Mouse (Mus musculus) gastrocnemius, adult 2 months (tissue): ENCODE results near the gene March5. TPM values are rescaled to one million over a fixed set of nuclear protein-coding genes. Genes with fewer than 3 reads are reported as not detected.
"Not testable (repeated sequence)": the region's sequence is repeated elsewhere in the genome, so short reads cannot be mapped to it uniquely, and the experiment has no call there.

Source experiments
- DNase-seq: peaks from one replicate; pipeline ENCODE4 v3.0.0; 2022
- H3K27ac ChIP-seq: fragments of 200-600 bp; 2 replicates; pipeline ENCODE4 v1.8.1; 2022; ENCODE audit warnings: mild to moderate bottlenecking
- H3K4me3 ChIP-seq: fragments of 200-600 bp; 2 replicates; pipeline ENCODE4 v1.8.1; 2022; ENCODE audit warnings: mild to moderate bottlenecking, moderate library complexity
- CTCF ChIP-seq: fragments of 200-600 bp; IDR thresholded peaks from 2 replicates; pipeline ENCODE4 v1.8.1; 2022; ENCODE audit warnings: antibody characterized with exemption, mild to moderate bottlenecking, moderate library complexity
- intact Hi-C: fragments of 180-260 bp; cut with DNase I; formaldehyde crosslinking; loops from one replicate; pipeline ENCODE4 v1.15.1; 2025
- total RNA-seq, 2 experiments: library from RNA; stranded (reverse); gene quantifications; 2 replicates each; pipeline ENCODE4 v1.2.3; 2021

Gene March5
- total RNA-seq, 2 experiments from 2014 or later, result 72.5 to 84.7 TPM

DNA sequence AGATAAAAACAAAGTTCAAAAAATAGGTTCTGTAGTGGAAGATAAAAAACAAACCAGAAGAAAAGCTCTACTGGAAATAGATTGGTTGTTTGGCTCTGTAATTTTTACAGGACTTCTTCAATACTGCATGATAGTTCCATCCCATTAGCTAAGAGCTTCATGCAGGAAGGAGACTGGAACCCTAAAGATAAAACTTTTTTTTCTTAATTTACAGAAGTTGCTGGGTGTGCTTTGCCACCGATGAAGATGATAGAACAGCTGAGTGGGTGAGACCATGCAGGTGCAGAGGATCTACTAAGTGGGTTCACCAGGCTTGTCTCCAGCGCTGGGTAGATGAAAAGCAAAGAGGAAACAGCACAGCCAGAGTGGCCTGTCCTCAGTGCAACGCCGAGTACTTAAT is 3.1 kb downstream of the March5 start:
- no peak overlapping the region for H3K4me3 ChIP-seq
- intact Hi-C loops, result no loop called here
- no peak for DNase-seq
- H3K27ac ChIP-seq, result peak overlapping the region; percentile 79
- no peak for TF ChIP-seq CTCF

DNA sequence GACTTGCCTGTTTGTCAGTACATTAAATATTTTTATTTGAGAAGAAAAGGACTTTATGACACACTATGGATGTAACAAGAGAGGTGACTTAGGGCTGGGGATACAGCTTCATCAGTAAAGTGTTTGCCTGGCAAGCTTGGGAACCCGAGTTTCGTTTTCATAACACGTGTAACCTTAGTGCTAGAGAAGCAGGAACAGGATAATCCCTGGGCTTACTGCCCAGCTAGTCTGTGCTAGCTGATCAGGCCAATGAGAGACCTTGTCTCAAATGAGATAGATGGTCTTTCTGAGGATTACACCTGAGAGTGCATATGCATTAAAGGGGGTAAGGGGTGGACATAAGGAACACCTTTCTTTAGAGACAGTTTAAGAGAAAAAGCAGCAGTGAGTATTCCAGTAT is 4.1 kb downstream of the March5 start:
- intact Hi-C loops, result no loop called here
- peak; percentile 67 for DNase-seq
- no peak for TF ChIP-seq CTCF

DNA sequence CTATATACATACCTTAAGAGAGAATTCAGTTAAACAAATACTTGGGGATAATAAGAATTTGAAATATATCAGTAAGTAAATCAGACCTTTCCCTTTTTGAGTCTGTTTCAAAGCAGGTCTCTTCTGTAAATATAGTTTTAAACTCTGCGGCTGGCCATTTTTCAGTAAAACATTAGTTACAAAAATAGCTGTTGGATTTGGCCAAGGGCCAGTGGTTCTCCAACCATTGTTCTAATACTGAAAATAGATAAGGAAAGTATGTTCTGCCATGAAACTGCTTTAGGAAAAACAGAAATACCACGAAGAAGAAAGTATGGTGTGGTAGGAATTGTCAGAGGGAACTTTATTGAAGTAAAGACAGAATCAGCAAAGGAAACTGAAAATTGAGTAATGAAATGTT is 7.4 kb downstream of the March5 start:
- Histone ChIP-seq H3K4me3 (no peak overlapping the region), H3K27ac (no peak overlapping the region)
- intact Hi-C loops, result no loop called here
- TF ChIP-seq CTCF, result no peak
- no peak for DNase-seq

More for the DNA sequence above, 4.1 kb downstream of the March5 start:
- H3K27ac ChIP-seq, result peak overlapping the region; percentile 79
- no peak overlapping the region for H3K4me3 ChIP-seq

DNA sequence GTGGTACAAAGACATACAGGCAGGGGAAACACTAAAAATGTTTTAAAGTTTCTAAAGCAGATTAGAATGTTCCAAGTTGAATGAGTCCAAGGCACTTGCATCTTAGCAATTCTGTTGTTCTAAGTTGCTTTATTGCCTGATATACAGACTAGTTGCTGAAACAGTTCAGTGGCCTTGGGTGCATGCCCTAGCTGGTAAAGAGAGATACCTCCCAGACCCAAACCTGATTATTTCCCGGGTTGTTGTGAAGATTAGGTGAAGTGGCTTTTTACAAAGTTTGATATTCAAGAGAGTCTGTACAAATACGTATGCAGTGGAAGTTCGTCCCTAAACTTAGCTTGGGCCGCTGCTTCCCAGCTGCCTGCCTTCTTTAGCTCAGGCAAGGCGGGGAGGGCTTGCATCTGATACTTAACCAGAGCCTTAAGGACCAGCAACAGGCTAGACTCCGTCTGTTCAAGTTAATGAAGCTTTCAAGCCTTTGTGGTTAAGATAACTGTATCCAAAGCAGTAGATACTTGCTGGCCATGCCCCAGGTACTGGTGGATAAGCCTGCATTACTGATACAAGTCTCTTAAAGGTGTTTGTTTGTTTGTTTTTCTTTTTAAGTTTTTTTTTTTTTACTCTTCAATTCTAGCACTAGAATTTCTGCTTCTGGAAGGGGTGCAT is 18.0 kb downstream of the March5 start:
- no peak overlapping the region for H3K4me3 ChIP-seq
- no peak for DNase-seq
- intact Hi-C loops, result no loop called here
- no peak for TF ChIP-seq CTCF
- no peak overlapping the region for H3K27ac ChIP-seq

- DNase-seq, H3K4me3 ChIP-seq, intact Hi-C loops, H3K27ac ChIP-seq: not testable (repeated sequence)
Measured at GRCm38 (mm10) chr19:37232598-37232997, 25.3 kb downstream of the March5 start.

- peak; percentile 32 for DNase-seq
- Histone ChIP-seq H3K27ac (no peak overlapping the region), H3K4me3 (peak overlapping the region; percentile 62)
- intact Hi-C loops, result no loop called here
- TF ChIP-seq CTCF, result no peak
Measured at GRCm38 (mm10) chr19:37233561-37234539, 26.5 kb downstream of the March5 start.

DNA sequence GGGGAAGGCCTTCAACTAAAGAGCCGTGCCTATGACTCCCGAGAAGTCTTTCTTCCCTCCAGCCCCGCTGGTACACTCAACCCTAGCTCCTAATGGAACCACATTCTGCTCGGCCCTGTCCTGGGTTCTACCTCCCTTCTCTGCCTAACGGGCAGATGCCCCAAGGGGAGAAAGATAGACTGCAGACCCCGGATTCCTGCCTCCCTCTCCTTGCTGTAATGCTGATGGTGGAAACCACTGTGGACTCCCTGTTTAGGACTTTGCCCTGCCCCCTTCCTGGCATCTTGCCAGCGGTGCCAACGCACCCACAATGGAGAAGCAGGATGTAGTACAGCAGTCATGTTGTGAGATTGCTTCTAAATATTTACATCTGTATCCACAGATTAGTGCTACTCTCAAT is 28.5 kb downstream of the March5 start:
- intact Hi-C loops, result loop anchor here (1.0 kb wide), 1 partner anchor 267 kb away; no protein-coding TSS in a partner anchor
- no peak for DNase-seq
- H3K27ac ChIP-seq, result no peak overlapping the region
- H3K4me3 ChIP-seq, result no peak overlapping the region
- TF ChIP-seq CTCF, result no peak

DNA sequence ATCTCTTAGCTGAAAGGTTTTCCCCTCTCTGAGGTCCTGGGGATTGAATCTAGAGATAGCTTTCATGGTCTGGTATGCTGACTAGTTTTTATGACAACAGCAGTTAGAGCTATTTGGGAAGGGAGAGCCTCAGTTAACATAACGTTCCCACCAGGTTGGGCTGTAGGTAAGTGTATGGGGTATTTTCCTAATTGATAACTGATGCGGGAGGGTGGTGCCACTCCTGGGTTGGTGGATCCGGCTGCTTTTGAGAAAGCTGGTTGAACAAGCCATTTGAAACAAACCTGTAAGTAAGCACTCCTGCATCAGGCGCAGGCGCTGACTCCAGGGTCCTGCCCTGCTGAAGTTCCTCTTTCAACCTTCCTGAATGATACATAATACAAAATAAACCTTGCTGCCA is 30.0 kb downstream of the March5 start:
- no peak for TF ChIP-seq CTCF
- no peak for DNase-seq
- Histone ChIP-seq H3K4me3 (no peak overlapping the region), H3K27ac (no peak overlapping the region)
- intact Hi-C loops, result no loop called here

GRCm38 (mm10) chr19:37237712-37238437 is 30.5 kb downstream of the March5 start:
- TF ChIP-seq CTCF, result no peak
- no peak for DNase-seq
- Histone ChIP-seq H3K27ac (no peak overlapping the region), H3K4me3 (peak overlapping the region; percentile 35)
- intact Hi-C loops, result no loop called here

- H3K4me3 ChIP-seq, result no peak overlapping the region
- no peak overlapping the region for H3K27ac ChIP-seq
- intact Hi-C loops, result no loop called here
- DNase-seq, result no peak
- TF ChIP-seq CTCF, result no peak
Measured at GRCm38 (mm10) chr19:37238651-37239050, 31.3 kb downstream of the March5 start.

DNA sequence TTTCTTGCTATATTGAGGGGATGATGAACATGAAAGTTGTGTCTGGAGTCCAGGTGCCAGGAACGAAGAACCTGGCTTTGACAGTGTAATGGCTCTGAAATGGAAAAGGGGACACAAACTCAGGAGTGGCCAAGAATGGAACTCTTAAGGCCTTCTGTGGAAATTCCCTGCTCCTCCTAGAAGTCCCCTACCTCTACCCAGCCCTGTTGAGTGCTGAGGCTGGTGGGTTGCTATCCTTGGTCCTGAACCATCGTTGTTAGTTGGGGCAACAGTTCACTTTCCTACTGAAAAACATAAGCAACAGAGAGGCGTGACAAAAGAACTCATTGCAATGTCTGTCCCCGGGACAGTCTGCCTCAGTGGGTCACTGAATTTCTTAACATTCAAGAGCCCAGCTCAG is 31.8 kb downstream of the March5 start:
- no peak for TF ChIP-seq CTCF
- DNase-seq, result no peak
- H3K4me3 ChIP-seq, result no peak overlapping the region
- intact Hi-C loops, result no loop called here
- H3K27ac ChIP-seq, result no peak overlapping the region

GRCm38 (mm10) chr19:37241201-37241600 is 33.9 kb downstream of the March5 start:
- H3K27ac ChIP-seq, result no peak overlapping the region
- no peak overlapping the region for H3K4me3 ChIP-seq
- intact Hi-C loops, result no loop called here
- TF ChIP-seq CTCF, result peak; percentile 31; the same call in 1 of the 2 replicates
- no peak for DNase-seq

GRCm38 (mm10) chr19:37242707-37243106 is 35.4 kb downstream of the March5 start:
- Histone ChIP-seq H3K4me3 (no peak overlapping the region), H3K27ac (no peak overlapping the region)
- intact Hi-C loops, result no loop called here

More at GRCm38 (mm10) chr19:37242707-37243106, 35.4 kb downstream of the March5 start:
- no peak for TF ChIP-seq CTCF
- no peak for DNase-seq
